Mouse (Mus musculus): ENCODE data around the gene Hfe. TPM values are rescaled to one million over a fixed set of nuclear protein-coding genes. Genes with fewer than 3 reads are reported as not detected.
"Not testable (repeated sequence)": the region's sequence is repeated elsewhere in the genome, so short reads cannot be mapped to it uniquely, and the experiment has no call there.

The Hfe gene
- polyA plus RNA-seq, 1 experiment, result 4.3 TPM

DNA sequence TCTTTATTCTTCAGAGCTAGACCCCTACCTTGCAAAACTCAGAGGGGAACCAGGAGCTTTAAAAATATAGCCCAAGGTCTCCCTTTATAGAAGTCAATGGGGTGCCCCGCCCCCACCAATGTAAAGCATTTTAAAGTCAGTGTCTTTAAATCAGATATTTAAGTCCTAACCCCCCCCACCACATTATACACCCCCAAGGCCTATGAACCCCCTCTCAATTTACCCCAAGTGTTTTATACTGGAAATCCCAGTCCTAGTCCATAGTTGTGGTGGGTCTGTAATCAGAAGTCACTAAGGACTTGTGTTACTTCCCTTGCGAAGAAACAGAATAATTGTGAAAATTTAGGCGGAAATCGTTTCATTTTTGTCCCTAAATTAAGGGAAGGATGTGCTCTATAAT lies 27.4 kb upstream of the Hfe start:
- H3K4me3 ChIP-seq (ENCODE audit: insufficient read depth, low read length), result peak overlapping the region; percentile 67; the same call in 1 of the 2 replicates
- peak overlapping the region; percentile 60; the same call in 1 of the 2 replicates for H3K27ac ChIP-seq (ENCODE audit: insufficient read depth, low read length)
- TF ChIP-seq CTCF (IDR thresholded peaks at IDR 0.05; ENCODE audit: extremely low read depth, insufficient read depth, low read length) (no peak), POLR2A (IDR thresholded peaks at IDR 0.05; ENCODE audit: extremely low read depth, insufficient read depth, low read length) (no peak)
- H3K4me1 ChIP-seq (ENCODE audit: control insufficient read depth, insufficient read depth, low read length), result no peaks in the 10 kb centered on the region

DNA sequence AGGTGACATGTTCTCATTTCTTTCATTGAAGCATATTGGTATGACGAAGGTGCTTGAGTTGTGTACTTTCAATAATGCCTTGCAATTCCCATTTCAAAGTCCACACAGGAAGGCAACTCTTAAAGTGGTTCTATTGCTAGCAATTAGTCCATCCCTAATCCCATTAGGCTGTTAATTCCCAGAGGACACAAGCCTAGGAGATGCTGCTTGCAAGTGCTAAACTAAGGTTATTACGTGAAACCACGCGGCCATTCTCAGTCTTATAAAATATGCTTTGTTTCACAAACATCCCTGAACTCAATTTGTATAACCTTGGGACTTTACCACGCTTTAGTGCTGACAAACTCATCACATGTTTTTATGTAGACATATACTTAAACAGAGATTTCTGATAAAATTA lies 26.4 kb upstream of the Hfe start:
- TF ChIP-seq CTCF (IDR thresholded peaks at IDR 0.05; ENCODE audit: extremely low read depth, insufficient read depth, low read length) (no peak), POLR2A (IDR thresholded peaks at IDR 0.05; ENCODE audit: extremely low read depth, insufficient read depth, low read length) (no peak)
- H3K4me1 ChIP-seq (ENCODE audit: control insufficient read depth, insufficient read depth, low read length), result peaks cover 1% of the 10 kb centered on the region; the same call in 1 of the 2 replicates
- no peak overlapping the region for H3K4me3 ChIP-seq (ENCODE audit: insufficient read depth, low read length)
- no peak overlapping the region for H3K27ac ChIP-seq (ENCODE audit: insufficient read depth, low read length)

DNA sequence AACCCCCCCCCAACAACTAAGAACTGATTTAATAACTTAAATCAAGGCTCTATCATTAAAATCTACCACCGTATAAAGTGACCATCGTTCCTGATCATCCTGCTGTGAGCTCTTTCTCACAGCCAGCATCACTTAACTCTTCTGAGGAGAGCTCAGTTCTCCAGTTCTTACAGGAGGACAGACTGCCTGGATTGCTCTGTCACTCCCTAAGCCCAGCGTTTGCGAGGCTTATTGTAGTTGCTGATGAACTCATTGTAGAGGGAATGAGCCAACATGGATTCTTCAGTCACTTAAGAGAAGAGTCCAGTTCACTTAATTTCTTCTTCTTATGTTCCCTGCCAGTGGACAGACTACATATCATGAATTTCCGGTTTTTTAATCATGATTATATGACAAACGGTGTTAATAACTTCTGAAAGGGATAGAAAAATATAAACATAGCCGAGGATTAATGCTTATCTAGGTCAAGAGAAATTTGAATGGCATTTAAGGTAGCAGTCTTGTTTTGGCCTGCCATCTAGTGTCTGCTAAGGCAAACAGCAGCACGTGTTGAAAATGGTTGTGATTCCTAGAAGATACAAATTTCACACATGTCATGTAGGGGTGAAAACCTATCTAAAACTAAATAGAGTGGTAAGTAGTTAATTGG lies 21.6 kb upstream of the Hfe start:
- H3K4me1 ChIP-seq (ENCODE audit: control insufficient read depth, insufficient read depth, low read length), result peaks cover 2% of the 10 kb centered on the region; the same call in 1 of the 2 replicates
- TF ChIP-seq POLR2A (IDR thresholded peaks at IDR 0.05; ENCODE audit: extremely low read depth, insufficient read depth, low read length), result no peak
- peak; percentile 88 for TF ChIP-seq CTCF (IDR thresholded peaks at IDR 0.05; ENCODE audit: extremely low read depth, insufficient read depth, low read length)
- no peak overlapping the region for H3K4me3 ChIP-seq (ENCODE audit: insufficient read depth, low read length)
- H3K27ac ChIP-seq (ENCODE audit: insufficient read depth, low read length), result no peak overlapping the region

DNA sequence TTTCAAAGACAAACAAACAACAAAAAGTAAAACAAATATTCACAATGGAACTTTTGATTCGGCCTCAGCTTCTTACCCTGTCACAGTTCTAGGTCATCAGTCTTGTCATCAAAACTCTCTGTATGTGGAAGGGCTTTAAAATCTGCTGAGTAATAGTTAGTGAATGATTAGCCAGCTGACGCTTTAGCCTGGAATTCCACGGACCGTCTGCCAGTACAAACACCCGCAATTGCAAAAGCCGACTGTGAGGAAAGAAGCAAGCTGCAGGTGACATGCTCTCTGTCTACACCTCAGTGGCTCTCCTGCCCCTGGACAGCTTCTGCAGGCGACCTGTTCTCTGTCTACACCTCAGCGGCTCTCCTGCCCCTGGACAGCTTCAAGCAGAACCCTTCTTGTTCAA lies 19.8 kb upstream of the Hfe start:
- H3K4me1 ChIP-seq (ENCODE audit: control insufficient read depth, insufficient read depth, low read length), result peaks cover 2% of the 10 kb centered on the region; the same call in 1 of the 2 replicates
- no peak overlapping the region for H3K4me3 ChIP-seq (ENCODE audit: insufficient read depth, low read length)
- no peak for TF ChIP-seq POLR2A (IDR thresholded peaks at IDR 0.05; ENCODE audit: extremely low read depth, insufficient read depth, low read length)
- TF ChIP-seq CTCF (IDR thresholded peaks at IDR 0.05; ENCODE audit: extremely low read depth, insufficient read depth, low read length), result no peak
- no peak overlapping the region for H3K27ac ChIP-seq (ENCODE audit: insufficient read depth, low read length)

DNA sequence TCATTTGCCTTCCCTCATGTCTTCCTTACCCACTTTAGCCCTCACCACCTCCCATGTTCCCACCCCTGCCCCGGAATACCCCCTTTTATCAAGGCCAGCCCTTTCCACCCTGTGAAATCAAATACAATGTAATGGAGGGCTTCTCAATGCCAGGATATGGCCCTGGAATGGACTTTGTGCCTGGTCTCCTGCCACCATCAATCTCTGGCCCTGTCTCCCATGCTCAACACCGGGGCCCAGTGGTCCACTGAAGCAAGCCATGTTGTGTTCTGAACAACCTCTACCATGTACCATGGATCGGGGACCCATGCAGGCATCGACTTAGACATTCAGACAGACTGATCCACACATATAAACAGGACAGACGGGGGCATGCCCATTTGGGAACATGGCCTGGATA lies 19.1 kb upstream of the Hfe start:
- TF ChIP-seq CTCF (IDR thresholded peaks at IDR 0.05; ENCODE audit: extremely low read depth, insufficient read depth, low read length) (no peak), POLR2A (IDR thresholded peaks at IDR 0.05; ENCODE audit: extremely low read depth, insufficient read depth, low read length) (no peak)
- no peak overlapping the region for H3K27ac ChIP-seq (ENCODE audit: insufficient read depth, low read length)

DNA sequence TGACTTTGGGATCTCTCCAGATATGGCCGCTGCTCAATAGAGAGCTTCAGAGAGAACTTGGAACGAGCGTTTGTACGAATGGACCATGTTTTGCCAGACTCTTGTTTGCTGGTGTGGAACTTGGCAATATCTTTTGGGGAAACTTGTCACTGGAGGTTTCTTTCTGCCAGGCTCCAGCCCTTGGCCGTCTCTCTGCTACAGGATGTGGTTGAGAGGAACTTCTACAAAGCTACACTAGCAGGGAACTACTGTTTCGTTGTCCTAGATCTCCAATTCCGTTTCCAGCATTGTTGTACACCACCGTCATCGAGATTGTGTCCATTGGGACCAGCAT lies 18.5 kb upstream of the Hfe start:
- peaks cover 2% of the 10 kb centered on the region; the same call in 1 of the 2 replicates for H3K4me1 ChIP-seq (ENCODE audit: control insufficient read depth, insufficient read depth, low read length)
- no peak overlapping the region for H3K27ac ChIP-seq (ENCODE audit: insufficient read depth, low read length)
- H3K4me3 ChIP-seq (ENCODE audit: insufficient read depth, low read length), result no peak overlapping the region
- no peak for TF ChIP-seq POLR2A (IDR thresholded peaks at IDR 0.05; ENCODE audit: extremely low read depth, insufficient read depth, low read length)
- TF ChIP-seq CTCF (IDR thresholded peaks at IDR 0.05; ENCODE audit: extremely low read depth, insufficient read depth, low read length), result no peak

More for the DNA sequence above, 19.1 kb upstream of the Hfe start:
- Histone ChIP-seq H3K4me3 (ENCODE audit: insufficient read depth, low read length) (no peak overlapping the region), H3K4me1 (ENCODE audit: control insufficient read depth, insufficient read depth, low read length) (peaks cover 2% of the 10 kb centered on the region; the same call in 1 of the 2 replicates)

DNA sequence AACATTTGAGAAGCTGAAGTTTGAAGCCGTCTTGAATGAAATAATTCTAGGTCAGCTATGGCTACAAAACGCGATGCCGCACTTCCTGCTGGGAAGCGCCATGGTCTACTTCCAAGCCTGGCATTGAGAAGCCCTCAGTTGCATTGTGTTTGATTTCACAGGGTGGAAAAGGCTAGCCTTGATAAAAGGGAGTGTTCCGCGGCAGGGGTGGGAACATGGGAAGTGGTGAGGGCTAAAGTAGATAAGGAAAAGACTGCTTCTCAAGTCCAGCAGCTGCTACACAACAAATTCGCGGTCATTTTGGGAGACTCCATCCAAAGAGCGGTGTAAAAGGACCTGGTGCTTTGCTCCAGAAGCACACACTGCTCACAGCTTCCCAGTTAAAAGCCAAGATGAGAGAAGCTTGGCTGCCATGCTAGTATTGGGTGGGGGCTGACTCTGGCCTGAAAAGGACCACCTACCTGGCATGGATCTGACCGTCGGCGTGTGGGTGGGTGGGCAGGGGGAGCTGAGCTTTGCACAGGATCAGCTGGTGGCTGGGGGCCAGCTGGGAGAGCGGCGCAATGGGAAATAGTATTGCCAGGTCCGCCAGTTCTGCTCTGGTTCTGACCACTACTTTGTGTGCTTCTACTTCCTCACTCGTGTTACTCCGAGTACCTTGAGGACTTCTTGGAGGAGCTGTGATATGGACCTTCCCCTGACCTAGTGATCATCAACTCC lies 18.0 kb upstream of the Hfe start:
- H3K4me1 ChIP-seq (ENCODE audit: control insufficient read depth, insufficient read depth, low read length), result peaks cover 2% of the 10 kb centered on the region; the same call in 1 of the 2 replicates
- no peak for TF ChIP-seq POLR2A (IDR thresholded peaks at IDR 0.05; ENCODE audit: extremely low read depth, insufficient read depth, low read length)
- no peak for TF ChIP-seq CTCF (IDR thresholded peaks at IDR 0.05; ENCODE audit: extremely low read depth, insufficient read depth, low read length)
- H3K4me3 ChIP-seq (ENCODE audit: insufficient read depth, low read length), result no peak overlapping the region
- H3K27ac ChIP-seq (ENCODE audit: insufficient read depth, low read length), result no peak overlapping the region

DNA sequence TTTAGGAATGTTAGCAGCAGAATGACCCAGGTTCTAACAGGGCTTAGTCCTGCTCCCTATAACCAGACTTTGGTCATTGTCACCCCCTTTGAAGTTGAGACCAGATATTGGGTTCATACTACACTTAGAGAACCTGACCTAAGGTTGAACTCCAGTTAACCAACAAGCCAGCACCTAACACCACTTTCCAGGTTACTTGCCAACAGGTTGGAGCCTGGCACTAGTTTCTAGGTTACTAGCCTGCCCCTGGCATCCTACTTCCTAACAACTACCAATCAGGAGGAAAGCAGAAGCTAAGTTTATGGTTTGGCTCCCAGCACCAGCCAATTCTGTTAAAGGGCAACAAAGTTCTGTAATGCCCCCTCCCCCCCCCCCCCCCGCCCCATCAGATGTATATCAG lies 14.6 kb upstream of the Hfe start:
- no peak for TF ChIP-seq POLR2A (IDR thresholded peaks at IDR 0.05; ENCODE audit: extremely low read depth, insufficient read depth, low read length)
- no peak for TF ChIP-seq CTCF (IDR thresholded peaks at IDR 0.05; ENCODE audit: extremely low read depth, insufficient read depth, low read length)
- Histone ChIP-seq H3K4me3 (ENCODE audit: insufficient read depth, low read length) (no peak overlapping the region), H3K4me1 (ENCODE audit: control insufficient read depth, insufficient read depth, low read length) (no peaks in the 10 kb centered on the region), H3K27ac (ENCODE audit: insufficient read depth, low read length) (no peak overlapping the region)

DNA sequence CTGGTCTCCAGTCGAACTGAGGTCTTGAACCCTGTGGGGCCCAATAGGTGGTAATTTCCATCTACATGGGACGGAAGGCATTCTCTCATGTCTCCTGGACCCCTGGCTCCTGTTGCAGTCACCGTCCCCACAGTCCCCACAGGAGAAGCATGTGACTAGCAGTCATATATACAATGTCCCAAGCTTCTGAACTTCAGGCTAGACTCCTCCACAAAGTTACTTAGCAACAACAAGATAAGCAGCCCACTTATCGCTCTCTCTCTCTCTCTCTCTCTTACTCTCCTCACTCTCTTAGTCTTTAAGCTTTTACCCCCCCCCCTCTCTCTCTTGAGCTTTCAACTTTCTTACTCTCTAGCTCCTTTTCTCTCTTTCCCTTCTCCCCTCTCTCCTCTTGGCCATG lies 13.6 kb upstream of the Hfe start:
- Histone ChIP-seq H3K4me1 (ENCODE audit: control insufficient read depth, insufficient read depth, low read length) (no peaks in the 10 kb centered on the region), H3K4me3 (ENCODE audit: insufficient read depth, low read length) (no peak overlapping the region), H3K27ac (ENCODE audit: insufficient read depth, low read length) (no peak overlapping the region)
- TF ChIP-seq POLR2A (IDR thresholded peaks at IDR 0.05; ENCODE audit: extremely low read depth, insufficient read depth, low read length) (no peak), CTCF (IDR thresholded peaks at IDR 0.05; ENCODE audit: extremely low read depth, insufficient read depth, low read length) (no peak)

DNA sequence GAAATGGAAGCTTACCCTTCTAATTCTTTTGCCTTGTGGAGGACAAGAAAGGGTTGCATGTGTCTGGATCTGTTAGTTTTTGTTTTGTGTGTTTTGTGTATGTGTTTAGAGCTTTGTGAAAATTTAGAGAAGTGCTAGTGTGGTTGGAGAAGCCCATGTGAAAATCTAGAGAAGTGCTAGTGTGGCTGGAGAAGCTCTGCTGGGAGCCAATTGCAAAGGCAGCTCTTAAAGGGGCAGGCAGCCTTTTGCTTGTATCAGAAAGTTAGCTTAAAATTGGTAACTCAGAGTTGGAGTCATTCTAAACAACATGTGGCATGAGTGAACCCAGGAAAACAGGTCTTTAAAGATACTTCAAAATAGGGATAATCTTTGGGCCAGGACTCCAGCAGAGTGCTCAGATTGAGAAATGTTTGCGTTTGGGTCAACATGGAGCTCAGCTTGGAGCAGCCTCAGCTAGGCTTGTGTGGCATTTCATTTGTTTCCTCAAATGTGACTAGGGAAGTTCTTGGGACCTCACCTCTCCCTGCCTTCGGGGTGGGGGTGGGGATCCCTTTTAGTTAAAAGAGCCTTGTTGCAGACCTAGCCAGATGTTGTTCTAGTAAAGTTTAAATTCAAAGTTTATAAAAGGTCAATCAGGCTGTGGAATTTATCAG lies 7.1 kb upstream of the Hfe start:
- H3K27ac ChIP-seq (ENCODE audit: insufficient read depth, low read length); H3K4me3 ChIP-seq (ENCODE audit: insufficient read depth, low read length): not testable (repeated sequence)

More for the DNA sequence above, 7.1 kb upstream of the Hfe start:
- not testable (repeated sequence) for H3K4me1 ChIP-seq (ENCODE audit: control insufficient read depth, insufficient read depth, low read length)
